Mouse (Mus musculus) lung, adult 2 months (tissue): ENCODE results near the gene Ptprj. TPM values are rescaled to one million over a fixed set of nuclear protein-coding genes. Genes with fewer than 3 reads are reported as not detected.

Experiments used
- DNase-seq: peaks from one replicate; pipeline ENCODE4 v3.0.0; 2022
- H3K4me1 ChIP-seq: fragments of 200-500 bp; 2 replicates; pipeline ENCODE4 v1.6.1; 2011; ENCODE audit warnings: low read length; ENCODE audit not compliant: control insufficient read depth, insufficient read depth
- H3K4me3 ChIP-seq: fragments of 200-500 bp; replicated peaks from 2 replicates; pipeline ENCODE3; 2011; ENCODE audit warnings: low read depth, mild to moderate bottlenecking, control low read depth, low read length; ENCODE audit errors: extremely low read depth
- CTCF ChIP-seq: fragments of 200-500 bp; IDR thresholded peaks from 2 replicates; pipeline ENCODE4 v1.5.1; 2011; ENCODE audit warnings: mild to moderate bottlenecking, low read length, control low read depth; ENCODE audit not compliant: insufficient read depth
- POLR2A ChIP-seq: fragments of 200-500 bp; IDR thresholded peaks from 2 replicates; pipeline ENCODE4 v1.6.1; 2011; ENCODE audit warnings: low read depth, mild to moderate bottlenecking, control low read depth, low read length, borderline replicate concordance; ENCODE audit errors: extremely low read depth
- WGBS: fragments of 180-500 bp; shearing (Covaris S2); methylation state at CpG from one replicate; pipeline ENCODE4 v1.1.7; 2018; 5-methylcytosine and 5-hydroxymethylcytosine counted together
- polyA plus RNA-seq: library from polyadenylated mRNA; depleted of rRNA; stranded (reverse); fragments of >200 nt; gene quantifications from 2 replicates; pipeline ENCODE4 v1.2.3, GENCODE M21; 2012; rRNA removed

Gene Ptprj
- polyA plus RNA-seq: 10.1 and 16.0 TPM in 2 replicates

- no peak for TF ChIP-seq CTCF
- TF ChIP-seq POLR2A: peak; percentile 20; the same call in 1 of the 2 replicates
- DNase-seq: peak; percentile 76
- H3K4me3 ChIP-seq: peak within 1 kb of the TSS; percentile 88
- H3K4me1 ChIP-seq: peaks cover 12% of the 10 kb centered on the region
- WGBS: under 1% methylated on average over 99 of the region's 100 CpGs
Observed at GRCm38 (mm10) chr2:90580236-90581005, at the start of gene Ptprj. Gene Ptprj, minus strand, starts transcription at chr2:90580647.

DNA sequence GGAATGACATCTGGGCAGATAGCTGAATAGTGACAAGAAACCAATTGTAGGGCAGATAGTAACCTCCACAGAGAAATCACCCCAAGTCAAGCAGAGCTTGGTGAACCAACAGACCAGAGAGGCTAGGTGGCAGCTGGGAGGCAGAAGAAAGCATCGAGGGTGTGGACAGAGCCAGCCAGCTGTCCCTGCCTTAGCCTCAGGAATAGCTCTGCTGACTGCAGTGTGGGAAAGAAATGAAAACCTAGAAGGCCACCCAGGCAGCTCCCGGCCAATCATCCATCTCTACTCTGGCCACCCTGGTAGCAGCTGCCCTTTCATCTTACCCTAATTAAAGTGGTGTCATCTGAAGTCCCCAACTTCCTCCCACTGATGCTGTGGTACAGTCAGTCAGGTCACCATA is 49.1 kb upstream of the Ptprj start:
- H3K4me1 ChIP-seq: no peaks in the 10 kb centered on the region; the same call in 1 of the 2 replicates
- TF ChIP-seq POLR2A: no peak
- TF ChIP-seq CTCF: no peak
- DNase-seq: no peak
- H3K4me3 ChIP-seq: no peak overlapping the region
- WGBS: 55% methylated on average over 2 of the region's 2 CpGs

DNA sequence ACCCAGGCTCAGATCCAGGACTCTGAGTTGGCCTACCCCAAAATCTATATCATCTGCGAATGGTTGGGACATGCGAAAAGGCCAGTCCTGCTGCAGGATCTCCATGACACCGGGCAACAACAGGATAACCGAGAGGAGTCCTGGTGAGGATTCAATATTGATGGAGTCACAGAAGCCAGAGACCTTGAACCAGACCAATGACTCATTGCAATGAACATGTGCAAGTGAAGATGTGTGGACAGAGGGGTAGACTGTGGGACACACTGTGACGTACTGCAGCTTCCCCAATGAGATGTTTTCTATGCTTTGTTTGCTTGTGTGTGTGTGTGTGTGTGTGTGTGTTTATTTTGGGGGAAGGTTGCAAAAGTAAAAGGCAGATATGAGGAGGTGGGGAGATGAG is 47.8 kb upstream of the Ptprj start:
- 89% methylated on average over 5 of the region's 5 CpGs for WGBS
- Histone ChIP-seq H3K4me3 (no peak overlapping the region), H3K4me1 (no peaks in the 10 kb centered on the region)
- TF ChIP-seq POLR2A (no peak), CTCF (no peak)
- DNase-seq: no peak

DNA sequence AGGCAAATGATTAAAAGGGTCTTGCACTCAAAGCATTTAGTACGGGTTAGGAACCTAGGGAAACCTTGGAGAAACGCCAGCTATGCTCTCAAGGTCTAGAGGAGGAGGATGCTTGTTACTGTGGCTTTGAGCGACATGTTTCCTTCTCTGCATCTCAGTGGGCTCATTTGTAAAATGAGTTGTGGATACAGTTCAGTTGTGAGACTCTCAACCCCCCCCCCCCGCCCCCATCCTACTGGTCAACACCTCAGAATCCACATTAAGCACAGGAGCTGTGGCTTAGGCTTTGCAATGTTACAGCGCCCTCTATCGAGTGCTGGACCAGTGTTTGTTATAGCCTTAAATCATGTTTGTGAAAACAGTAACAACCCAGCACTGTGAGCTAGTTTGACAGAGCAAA is 44.5 kb upstream of the Ptprj start:
- peak; percentile 56 for DNase-seq
- TF ChIP-seq POLR2A: no peak
- peak; percentile 49 for TF ChIP-seq CTCF
- WGBS: 8% methylated on average over 6 of the region's 6 CpGs
- Histone ChIP-seq H3K4me1 (no peaks in the 10 kb centered on the region), H3K4me3 (no peak overlapping the region)

- no peaks in the 10 kb centered on the region for H3K4me1 ChIP-seq
- H3K4me3 ChIP-seq: no peak overlapping the region
- TF ChIP-seq CTCF (no peak), POLR2A (no peak)
- peak; percentile 28 for DNase-seq
- WGBS: 8% methylated on average over 4 of the region's 4 CpGs
Observed at GRCm38 (mm10) chr2:90624339-90624738, 43.9 kb upstream of the Ptprj start.

- WGBS: 83% methylated on average over 5 of the region's 5 CpGs
- no peak for TF ChIP-seq CTCF
Observed at GRCm38 (mm10) chr2:90620815-90621214, 40.4 kb upstream of the Ptprj start.

GRCm38 (mm10) chr2:90619648-90620047 is 39.2 kb upstream of the Ptprj start:
- no peak for DNase-seq
- Histone ChIP-seq H3K4me1 (no peaks in the 10 kb centered on the region), H3K4me3 (no peak overlapping the region)
- no peak for TF ChIP-seq CTCF
- no peak for TF ChIP-seq POLR2A
- WGBS: 67% methylated on average over 2 of the region's 2 CpGs

More at GRCm38 (mm10) chr2:90620815-90621214, 40.4 kb upstream of the Ptprj start:
- H3K4me3 ChIP-seq: no peak overlapping the region
- H3K4me1 ChIP-seq: no peaks in the 10 kb centered on the region
- DNase-seq: no peak

GRCm38 (mm10) chr2:90614651-90615171 is 34.3 kb upstream of the Ptprj start:
- DNase-seq: no peak
- WGBS: 89% methylated on average over 14 of the region's 14 CpGs
- H3K4me3 ChIP-seq: no peak overlapping the region
- TF ChIP-seq CTCF: no peak
- no peak for TF ChIP-seq POLR2A
- peaks cover 4% of the 10 kb centered on the region; the same call in 1 of the 2 replicates for H3K4me1 ChIP-seq

- peaks cover 4% of the 10 kb centered on the region; the same call in 1 of the 2 replicates for H3K4me1 ChIP-seq
- WGBS: 81% methylated on average over 3 of the region's 3 CpGs
- TF ChIP-seq CTCF (no peak), POLR2A (no peak)
- no peak for DNase-seq
- no peak overlapping the region for H3K4me3 ChIP-seq
Observed at GRCm38 (mm10) chr2:90613591-90613990, 33.1 kb upstream of the Ptprj start.

GRCm38 (mm10) chr2:90613006-90613405 is 32.6 kb upstream of the Ptprj start:
- WGBS: 82% methylated on average over 2 of the region's 2 CpGs
- peaks cover 4% of the 10 kb centered on the region; the same call in 1 of the 2 replicates for H3K4me1 ChIP-seq
- DNase-seq: no peak
- H3K4me3 ChIP-seq: no peak overlapping the region
- no peak for TF ChIP-seq POLR2A
- no peak for TF ChIP-seq CTCF
